Mouse (Mus musculus) forebrain, embryonic 14.5 days (tissue): ENCODE data around the gene Cdc20. TPM values are rescaled to one million over a fixed set of nuclear protein-coding genes. Genes with fewer than 3 reads are reported as not detected.

ENCODE experiments used
- ATAC-seq: fragments of 200-750 bp; cut with Nextera tagmentation; 2 replicates; pipeline ENCODE4 v1.8.0; 2017; ENCODE audit warnings: mild to moderate bottlenecking, moderate library complexity
- DNase-seq: peaks from one replicate; pipeline ENCODE4 v3.0.0-alpha.2; 2015; ENCODE audit warnings: low spot score
- H3K27ac ChIP-seq: fragments of 300-500 bp; sonication (generic); 2 replicates; pipeline ENCODE4 v1.5.1; 2014; ENCODE audit warnings: low read depth, mild to moderate bottlenecking, control low read depth, low read length, moderate library complexity
- H3K27me3 ChIP-seq: fragments of 300-500 bp; sonication (generic); replicated peaks from 2 replicates; pipeline ENCODE4 v1.6.1; 2014; ENCODE audit warnings: low read length, control low read depth, mixed read lengths; ENCODE audit not compliant: control insufficient read depth, insufficient read depth
- H3K36me3 ChIP-seq: fragments of 300-500 bp; sonication (generic); 2 replicates; pipeline ENCODE4 v1.6.1; 2014; ENCODE audit warnings: low read length, control low read depth; ENCODE audit not compliant: control insufficient read depth, insufficient read depth
- H3K4me1 ChIP-seq: fragments of 300-500 bp; sonication (generic); 2 replicates; pipeline ENCODE4 v1.6.1; 2014; ENCODE audit warnings: antibody characterized with exemption, low read length, control low read depth; ENCODE audit not compliant: control insufficient read depth, insufficient read depth
- H3K4me2 ChIP-seq: fragments of 300-500 bp; sonication (generic); 2 replicates; pipeline ENCODE4 v1.6.1; 2014; ENCODE audit warnings: mild to moderate bottlenecking, control low read depth, low read length
- H3K4me3 ChIP-seq: fragments of 300-500 bp; sonication (generic); 2 replicates; pipeline ENCODE4 v1.5.1; 2014; ENCODE audit warnings: low read depth, low read length, control low read depth
- H3K9ac ChIP-seq: fragments of 300-500 bp; sonication (generic); 2 replicates; pipeline ENCODE4 v1.6.1; 2014; ENCODE audit warnings: mild to moderate bottlenecking, low read length, control low read depth, moderate library complexity
- H3K9me3 ChIP-seq: fragments of 300-500 bp; sonication (generic); replicated peaks from 2 replicates; pipeline ENCODE4 v1.6.1; 2016; ENCODE audit warnings: low read length, control low read depth, mixed read lengths; ENCODE audit not compliant: control insufficient read depth
- WGBS: fragments of 180-500 bp; shearing (Covaris S2); extraction: QIAGEN DNeasy Blood & Tissue Kit; methylation state at CpG from one replicate; pipeline ENCODE4 v1.1.7; 2014; 5-methylcytosine and 5-hydroxymethylcytosine counted together
- polyA plus RNA-seq: library from polyadenylated mRNA; unstranded; fragments of >200 nt; fragmentation: Nextera tagmentation; extraction: Ambion mirVana; gene quantifications from 2 replicates; pipeline ENCODE4 v1.2.1, GENCODE M21; 2014

Cdc20 gene
- polyA plus RNA-seq, result 116 and 151 TPM in 2 replicates

- Histone ChIP-seq H3K4me2 (peak within 1 kb of the TSS; percentile 93), H3K27ac (peak within 1 kb of the TSS; percentile 70), H3K4me1 (peaks cover 20% of the 10 kb centered on the region), H3K9ac (peak within 1 kb of the TSS; percentile 74), H3K9me3 (no peaks in the 10 kb centered on the region), H3K36me3 (peaks cover 17% of the 10 kb centered on the region), H3K27me3 (no peaks in the 10 kb centered on the region), H3K4me3 (peak within 1 kb of the TSS; percentile 62)
- peak; percentile 98 for ATAC-seq
- DNase-seq, result peak; percentile 98
- WGBS, result under 1% methylated on average over 67 of the region's 67 CpGs
Observed at GRCm38 (mm10) chr4:118436820-118437603, at the start of gene Cdc20. TSS of gene Cdc20 (minus strand) at chr4:118437352.

GRCm38 (mm10) chr4:118476773-118477530 lies 39.8 kb upstream of the Cdc20 start:
- 52% methylated on average over 15 of the region's 15 CpGs for WGBS
- no peaks in the 10 kb centered on the region for H3K27me3 ChIP-seq
- no peaks in the 10 kb centered on the region for H3K36me3 ChIP-seq
- H3K9me3 ChIP-seq, result no peaks in the 10 kb centered on the region
- DNase-seq, result no peak
- H3K9ac ChIP-seq, result no peak overlapping the region
- ATAC-seq, result no peak
- H3K4me2 ChIP-seq, result no peak overlapping the region
- H3K4me1 ChIP-seq, result no peaks in the 10 kb centered on the region
- no peak overlapping the region for H3K27ac ChIP-seq
- no peak overlapping the region for H3K4me3 ChIP-seq

GRCm38 (mm10) chr4:118472687-118473086 lies 35.5 kb upstream of the Cdc20 start:
- Histone ChIP-seq H3K4me2 (no peak overlapping the region), H3K36me3 (no peaks in the 10 kb centered on the region), H3K27me3 (no peaks in the 10 kb centered on the region), H3K4me3 (no peak overlapping the region), H3K9me3 (no peaks in the 10 kb centered on the region), H3K4me1 (no peaks in the 10 kb centered on the region), H3K9ac (no peak overlapping the region), H3K27ac (no peak overlapping the region)
- DNase-seq (no peak), ATAC-seq (no peak)
- WGBS, result 93% methylated on average over 11 of the region's 11 CpGs

DNA sequence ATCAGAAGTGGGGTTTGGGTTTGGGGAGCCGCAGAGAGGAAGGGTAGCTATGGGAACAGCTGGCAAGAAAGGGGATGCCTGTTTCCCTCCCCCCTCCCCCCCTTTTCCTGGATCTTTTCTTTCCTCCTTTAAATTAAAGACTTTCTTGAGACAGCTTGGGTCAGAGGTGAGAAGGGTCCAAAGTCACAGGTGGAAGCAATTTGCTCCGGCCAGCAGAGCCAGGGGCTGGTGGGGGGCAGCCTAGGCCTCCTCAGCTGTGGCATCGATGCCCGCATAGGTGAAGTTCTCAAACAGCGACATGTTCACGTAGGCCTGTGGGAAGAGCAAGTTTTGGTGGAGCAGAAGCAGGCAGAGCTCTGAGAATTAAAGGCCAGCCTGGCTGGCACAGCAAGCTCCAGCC lies 34.1 kb upstream of the Cdc20 start:
- H3K36me3 ChIP-seq, result no peaks in the 10 kb centered on the region
- no peaks in the 10 kb centered on the region for H3K4me1 ChIP-seq
- no peaks in the 10 kb centered on the region for H3K9me3 ChIP-seq
- 94% methylated on average over 6 of the region's 6 CpGs for WGBS
- H3K4me3 ChIP-seq, result no peak overlapping the region
- ATAC-seq (no peak), DNase-seq (no peak)
- no peaks in the 10 kb centered on the region for H3K27me3 ChIP-seq
- no peak overlapping the region for H3K9ac ChIP-seq
- H3K27ac ChIP-seq, result no peak overlapping the region
- no peak overlapping the region for H3K4me2 ChIP-seq

GRCm38 (mm10) chr4:118465697-118466163 lies 28.6 kb upstream of the Cdc20 start:
- no peak overlapping the region for H3K4me3 ChIP-seq
- H3K36me3 ChIP-seq, result no peaks in the 10 kb centered on the region
- no peaks in the 10 kb centered on the region for H3K4me1 ChIP-seq
- ATAC-seq (no peak), DNase-seq (no peak)
- H3K9ac ChIP-seq, result no peak overlapping the region
- no peaks in the 10 kb centered on the region for H3K9me3 ChIP-seq
- no peaks in the 10 kb centered on the region for H3K27me3 ChIP-seq
- H3K27ac ChIP-seq, result no peak overlapping the region
- no peak overlapping the region for H3K4me2 ChIP-seq
- 64% methylated on average over 11 of the region's 11 CpGs for WGBS

DNA sequence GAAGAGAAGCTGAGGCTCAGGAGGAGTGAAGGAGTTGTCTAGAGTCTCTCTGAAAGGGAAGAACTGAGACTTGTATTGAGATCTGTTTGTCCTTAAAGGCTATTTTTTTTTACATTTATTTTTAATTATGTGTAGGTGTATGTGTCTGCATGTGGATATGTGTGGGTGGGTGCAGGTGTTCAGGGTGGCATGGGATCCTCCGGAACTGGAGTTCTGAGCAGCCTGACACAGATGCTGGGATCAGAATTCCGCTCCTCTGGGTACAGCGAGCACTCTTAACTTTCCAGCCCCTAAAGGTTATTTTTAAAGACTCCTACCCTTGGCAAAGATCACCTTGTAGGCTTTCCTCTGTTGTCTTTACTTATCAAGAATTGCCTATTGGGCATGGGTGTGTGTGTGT lies 27.8 kb upstream of the Cdc20 start:
- Histone ChIP-seq H3K9me3 (no peaks in the 10 kb centered on the region), H3K36me3 (no peaks in the 10 kb centered on the region), H3K4me2 (no peak overlapping the region), H3K27ac (no peak overlapping the region), H3K4me1 (no peaks in the 10 kb centered on the region), H3K27me3 (no peaks in the 10 kb centered on the region), H3K4me3 (no peak overlapping the region), H3K9ac (no peak overlapping the region)
- DNase-seq (no peak), ATAC-seq (no peak)
- WGBS, result 86% methylated on average over 3 of the region's 3 CpGs

DNA sequence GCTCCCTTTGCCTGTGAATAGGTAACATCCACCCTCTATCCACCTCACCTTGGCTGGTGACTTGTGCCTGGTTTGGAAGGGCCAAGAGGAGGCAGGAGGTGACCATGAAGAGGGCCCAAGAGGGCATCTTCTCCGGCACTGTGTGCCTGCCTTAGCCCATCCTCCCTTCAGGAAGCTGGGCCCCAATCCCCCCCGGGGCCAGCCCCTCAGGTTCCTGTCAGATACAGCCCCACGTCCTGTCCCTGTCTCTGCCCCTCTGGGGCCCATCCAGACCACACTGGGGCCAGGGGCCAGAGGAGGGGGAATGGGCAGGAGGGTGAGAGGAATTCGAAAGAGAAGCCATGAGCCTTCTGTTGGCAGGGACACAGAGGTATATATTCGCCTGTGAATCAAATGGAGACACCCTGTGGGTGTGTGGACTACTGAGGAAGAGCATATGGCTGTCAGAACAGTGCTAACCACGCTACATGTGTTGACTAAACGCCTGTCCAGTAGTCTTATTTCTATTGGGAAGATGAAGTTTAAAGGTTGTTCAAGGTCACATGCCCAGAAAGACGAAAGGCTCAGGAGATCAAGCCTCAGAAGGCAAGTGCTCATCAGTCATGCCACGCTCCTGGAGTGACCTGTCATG lies 20.3 kb upstream of the Cdc20 start, which contains the start of gene Mpl:
Gene Mpl, minus strand, starts transcription at position 169 of the 631 bp plus-strand sequence.
- H3K4me2 ChIP-seq, result no peak within 1 kb of the TSS
- H3K27me3 ChIP-seq, result no peaks in the 10 kb centered on the region
- H3K4me3 ChIP-seq, result no peak within 1 kb of the TSS
- no peak for DNase-seq
- H3K27ac ChIP-seq, result no peak within 1 kb of the TSS
- no peak for ATAC-seq
- WGBS, result 70% methylated on average over 9 of the region's 9 CpGs
- no peaks in the 10 kb centered on the region for H3K4me1 ChIP-seq
- H3K36me3 ChIP-seq, result no peaks in the 10 kb centered on the region
- no peak within 1 kb of the TSS for H3K9ac ChIP-seq
- H3K9me3 ChIP-seq, result no peaks in the 10 kb centered on the region

DNA sequence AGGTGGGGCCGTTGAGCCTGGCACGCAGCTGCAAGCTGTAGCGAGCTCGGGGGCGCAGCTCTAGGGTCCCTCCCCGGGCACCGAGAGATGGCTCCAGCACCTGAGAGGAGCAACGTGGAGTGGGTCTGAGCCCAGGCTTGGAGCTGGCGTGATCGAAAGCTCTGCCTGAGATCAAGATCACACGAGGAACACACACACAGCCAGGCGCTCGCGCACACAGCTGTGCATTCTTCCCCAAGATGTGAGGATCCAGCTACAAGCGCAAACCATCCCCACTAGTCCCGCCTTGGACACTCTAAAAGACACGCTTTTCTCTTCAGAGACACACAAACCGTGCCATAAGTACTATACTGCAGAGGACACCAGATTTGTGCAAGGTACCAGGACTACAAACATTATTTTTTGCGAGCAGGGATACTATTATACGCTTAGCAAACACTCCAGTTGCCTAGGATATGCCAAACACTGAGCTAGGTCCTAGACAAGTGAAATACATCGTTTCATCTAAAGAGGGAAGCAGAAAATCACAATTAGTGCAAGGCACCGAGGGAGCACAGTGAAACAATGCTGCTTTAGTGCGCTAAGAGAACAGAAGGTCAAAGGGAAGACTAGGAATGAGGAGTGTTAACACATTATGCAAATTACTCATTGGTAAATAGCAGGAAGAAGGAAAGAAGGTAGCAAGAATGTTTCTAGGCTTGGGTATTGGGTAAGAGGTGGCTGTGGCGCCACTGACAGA lies 9.4 kb upstream of the Cdc20 start:
- Histone ChIP-seq H3K9ac (peak overlapping the region; percentile 52; the same call in 1 of the 2 replicates), H3K9me3 (no peaks in the 10 kb centered on the region), H3K4me3 (peak overlapping the region; percentile 31), H3K27me3 (no peaks in the 10 kb centered on the region), H3K36me3 (no peaks in the 10 kb centered on the region), H3K4me2 (peak overlapping the region; percentile 62), H3K27ac (no peak overlapping the region), H3K4me1 (peaks cover 5% of the 10 kb centered on the region; the same call in 1 of the 2 replicates)
- ATAC-seq (no peak), DNase-seq (peak; percentile 23)
- 27% methylated on average over 24 of the region's 24 CpGs for WGBS
